Mouse (Mus musculus): ENCODE results near the gene Babam1.

GRCm38 (mm10) chr8:71358026-71358425 is 38.6 kb upstream of the Babam1 start:
- TF ChIP-seq CTCF (IDR thresholded peaks at IDR 0.05; ENCODE audit: control insufficient read depth, insufficient read depth, insufficient read length), result no peak
- TF ChIP-seq FOSL1 (IDR thresholded peaks at IDR 0.05; ENCODE audit: insufficient read depth, low read length, poor library complexity, severe bottlenecking), result no peak
- TF ChIP-seq CEBPB (IDR thresholded peaks at IDR 0.05; ENCODE audit: low read depth), result no peak
- no peak for TF ChIP-seq MYOD1 (IDR thresholded peaks at IDR 0.05; ENCODE audit: control insufficient read depth, insufficient read length, low read depth)
- no peak for TF ChIP-seq USF1 (IDR thresholded peaks at IDR 0.05; ENCODE audit: low read depth)
- no peak for TF ChIP-seq MYOG (IDR thresholded peaks at IDR 0.05; ENCODE audit: control insufficient read depth, extremely low read depth, insufficient read length)
